Mouse (Mus musculus): Measurements from ENCODE around the gene Ercc6l2.

DNA sequence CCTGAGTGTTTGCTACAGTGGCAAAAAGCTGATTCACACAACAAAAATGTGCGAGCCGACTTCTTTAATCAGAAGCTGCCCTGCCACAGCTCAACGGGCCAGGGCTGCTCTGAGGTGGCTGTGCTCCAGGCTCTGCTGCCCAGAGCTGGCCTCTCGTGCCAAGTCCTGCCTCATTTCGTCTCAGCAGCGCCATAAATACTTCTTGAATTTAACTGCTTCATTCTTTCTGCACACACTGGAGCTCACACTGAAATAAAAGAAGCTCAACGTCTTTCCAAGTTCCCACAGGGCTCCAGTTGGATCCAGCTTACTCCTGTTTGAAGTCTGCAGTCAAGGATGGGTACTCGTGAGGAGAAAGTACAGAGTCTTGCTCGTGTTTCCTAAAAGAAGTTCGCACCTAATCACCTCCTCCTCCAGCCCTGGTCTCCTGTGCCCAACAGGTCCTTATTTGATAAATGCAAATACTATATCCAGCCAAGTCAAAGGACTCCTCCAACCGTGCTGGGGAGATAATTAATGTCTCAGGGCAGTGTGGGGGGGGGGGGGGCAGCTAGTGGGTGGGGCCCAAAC is 102.2 kb downstream of the Ercc6l2 start:
- TF ChIP-seq EP300 (IDR thresholded peaks at IDR 0.05; ENCODE audit: low read depth) (no peak), CTCF (IDR thresholded peaks at IDR 0.05; ENCODE audit: low read depth) (no peak)
